ENCODE assay signal across 9 mouse cellular contexts in genomic region chr11:116550748-116551147, GRCm38 (mm10). TPM values are rescaled to one million over a fixed set of nuclear protein-coding genes. Genes with fewer than 3 reads are reported as not detected.
DNase-seq lines count a peak whose midpoint lies in the region; ATAC-seq and TF ChIP-seq lines count a peak whose summit lies in the region.
"Had no signal": no experiment of that assay in that cellular context is flagged by ENCODE, and none has a peak within 500 bp of the region (broad histone marks: within the 10 kb centered on the region; RNA-seq: fewer than 3 reads in every experiment).

No protein-coding gene starts in this region.

- no peaks in the 10 kb centered on the region for H3K9me3 ChIP-seq in hindbrain, embryonic 10.5 days
- H3K9me3 ChIP-seq in hindbrain, embryonic 11.5 days (ENCODE audit: control insufficient read depth, low read length), result no peaks in the 10 kb centered on the region
- H3K9me3 ChIP-seq in heart, embryonic 14.5 days (ENCODE audit: control insufficient read depth, low read length), result no peaks in the 10 kb centered on the region
- H3K9me3 ChIP-seq in liver, postnatal 0 days (ENCODE audit: low read length), result no peaks in the 10 kb centered on the region

- DNase-seq in hindbrain, embryonic 10.5 days (ENCODE audit: low spot score), result no peak
- DNase-seq in hindbrain, embryonic 11.5 days (ENCODE audit: low spot score), result no peak
- DNase-seq in adipocyte (ENCODE audit: low spot score), result peak; percentile 90
- no peak for DNase-seq in liver, postnatal 0 days
- DNase-seq in spleen, adult 12 weeks (ENCODE audit: low spot score), result no peak
- DNase-seq in left cerebral cortex, adult 11 months (ENCODE audit: low spot score), result no peak
- DNase-seq: thymus, postnatal 14 days had no signal

- peak overlapping the region; percentile 50; the same call in 1 of the 2 replicates for H3K27ac ChIP-seq in hindbrain, embryonic 10.5 days
- no peak overlapping the region for H3K27ac ChIP-seq in hindbrain, embryonic 11.5 days (ENCODE audit: low read depth, low read length)
- peak overlapping the region; percentile 32 to 46; a peak in 2 of 4 replicates for H3K27ac ChIP-seq in heart, embryonic 14.5 days (replicated peaks in 1 of 2; ENCODE audit: control insufficient read depth in 1 of 2, insufficient read depth in 1 of 2, low read depth in 2 of 2, low read length in 2 of 2)
- H3K27ac ChIP-seq in liver, postnatal 0 days (ENCODE audit: low read depth), result peak overlapping the region; percentile 85; the same call in 1 of the 2 replicates
- H3K27ac ChIP-seq: macrophage had no signal

- ATAC-seq in hindbrain, embryonic 11.5 days (ENCODE audit: low FRiP score), result no peak
- ATAC-seq in heart, embryonic 14.5 days (ENCODE audit: insufficient number of reproducible peaks, insufficient read depth, low FRiP score, low read depth), result no peak
- peak; percentile 34; the same call in 1 of the 2 replicates for ATAC-seq in liver, postnatal 0 days

- H3K4me3 ChIP-seq in hindbrain, embryonic 10.5 days, result no peak overlapping the region
- no peak overlapping the region for H3K4me3 ChIP-seq in hindbrain, embryonic 11.5 days (ENCODE audit: low read depth, low read length)
- H3K4me3 ChIP-seq in heart, embryonic 14.5 days (ENCODE audit: control insufficient read depth in 1 of 2, insufficient read depth in 1 of 2, low read depth in 1 of 2, low read length in 2 of 2), result no peak overlapping the region
- no peak overlapping the region for H3K4me3 ChIP-seq in liver, postnatal 0 days (ENCODE audit: low read depth, low read length)

- H3K36me3 ChIP-seq in hindbrain, embryonic 10.5 days, result peaks cover 42% of the 10 kb centered on the region
- H3K36me3 ChIP-seq in hindbrain, embryonic 11.5 days (ENCODE audit: control insufficient read depth, insufficient read depth, low read length), result peaks cover 4% of the 10 kb centered on the region; the same call in 1 of the 2 replicates
- peaks cover 22% of the 10 kb centered on the region for H3K36me3 ChIP-seq in heart, embryonic 14.5 days (ENCODE audit: control insufficient read depth, insufficient read depth, low read length)
- peaks cover 32% of the 10 kb centered on the region for H3K36me3 ChIP-seq in liver, postnatal 0 days (replicated peaks; ENCODE audit: insufficient read depth, low read length)

- WGBS in hindbrain, embryonic 10.5 days, result 82% methylated on average over 7 of the region's 7 CpGs
- WGBS in hindbrain, embryonic 11.5 days, result 83% methylated on average over 7 of the region's 7 CpGs
- 31% methylated on average over 7 of the region's 7 CpGs for WGBS in heart, embryonic 14.5 days
- WGBS in liver, postnatal 0 days (ENCODE audit: insufficient replicate concordance), result 46% methylated on average over 7 of the region's 7 CpGs

- no peak overlapping the region for H3K9ac ChIP-seq in hindbrain, embryonic 11.5 days (ENCODE audit: low read depth, low read length)
- H3K9ac ChIP-seq in heart, embryonic 14.5 days (ENCODE audit: low read length), result peak overlapping the region; percentile 43; the same call in 1 of the 2 replicates
- peak overlapping the region; percentile 8; the same call in 1 of the 2 replicates for H3K9ac ChIP-seq in liver, postnatal 0 days (replicated peaks)

- peaks cover 48% of the 10 kb centered on the region for H3K4me1 ChIP-seq in hindbrain, embryonic 10.5 days (replicated peaks)
- peaks cover 4% of the 10 kb centered on the region; the same call in 1 of the 2 replicates for H3K4me1 ChIP-seq in hindbrain, embryonic 11.5 days (replicated peaks; ENCODE audit: control insufficient read depth, insufficient read depth, low read length)
- H3K4me1 ChIP-seq in heart, embryonic 14.5 days (ENCODE audit: control insufficient read depth in 2 of 2, insufficient read depth in 2 of 2, low read length in 2 of 2), result peaks cover 41 to 54% of the 10 kb centered on the region in 2 experiments
- peaks cover 40% of the 10 kb centered on the region for H3K4me1 ChIP-seq in liver, postnatal 0 days (ENCODE audit: insufficient read depth)

- TF ChIP-seq CTCF in liver, postnatal 0 days (IDR thresholded peaks at IDR 0.05; ENCODE audit: low read depth), result no peak

- no peaks in the 10 kb centered on the region for H3K27me3 ChIP-seq in hindbrain, embryonic 10.5 days (ENCODE audit: insufficient read depth, poor library complexity, severe bottlenecking)
- no peaks in the 10 kb centered on the region for H3K27me3 ChIP-seq in hindbrain, embryonic 11.5 days (ENCODE audit: control insufficient read depth, insufficient read depth, low read length)
- H3K27me3 ChIP-seq in heart, embryonic 14.5 days (ENCODE audit: control insufficient read depth, insufficient read depth, low read length), result no peaks in the 10 kb centered on the region
- H3K27me3 ChIP-seq in liver, postnatal 0 days (ENCODE audit: insufficient read depth, low read length), result no peaks in the 10 kb centered on the region

- no peak overlapping the region for H3K4me2 ChIP-seq in hindbrain, embryonic 11.5 days (replicated peaks; ENCODE audit: low read depth, low read length)
- H3K4me2 ChIP-seq in heart, embryonic 14.5 days (ENCODE audit: low read length), result no peak overlapping the region
- peak overlapping the region; percentile 60 for H3K4me2 ChIP-seq in liver, postnatal 0 days (ENCODE audit: low read depth, low read length)

- no peak for TF ChIP-seq EP300 in liver, postnatal 0 days (IDR thresholded peaks at IDR 0.05; ENCODE audit: low read depth)

RNA-seq across cellular contexts. Expression of gene Sphk1, which starts 20.0 kb away (rescaled TPM):
- polyA plus RNA-seq in hindbrain, embryonic 10.5 days (2016; fragmentation: Nextera tagmentation; extraction: Ambion mirVana), result 8.6 and 11.1 TPM in 2 replicates
- 8.1 and 10.0 TPM in 2 replicates for polyA plus RNA-seq in hindbrain, embryonic 11.5 days (2014; fragmentation: Nextera tagmentation; extraction: Ambion mirVana)
- 2.3 and 2.5 TPM in 2 replicates for polyA plus RNA-seq in heart, embryonic 14.5 days (2014; fragmentation: Nextera tagmentation; extraction: Ambion mirVana)
- polyA plus RNA-seq in liver, postnatal 0 days (2015; fragmentation: Nextera tagmentation; extraction: Ambion mirVana), result 15.5 and 17.4 TPM in 2 replicates

RNA-seq across cellular contexts. Expression of gene Ube2o, which starts 30.5 kb away (rescaled TPM):
- polyA plus RNA-seq in hindbrain, embryonic 10.5 days (2016; fragmentation: Nextera tagmentation; extraction: Ambion mirVana), result 8.9 and 10.8 TPM in 2 replicates
- polyA plus RNA-seq in hindbrain, embryonic 11.5 days (2014; fragmentation: Nextera tagmentation; extraction: Ambion mirVana), result 17.5 and 18.8 TPM in 2 replicates
- 14.4 and 17.1 TPM in 2 replicates for polyA plus RNA-seq in heart, embryonic 14.5 days (2014; fragmentation: Nextera tagmentation; extraction: Ambion mirVana)
- polyA plus RNA-seq in liver, postnatal 0 days (2015; fragmentation: Nextera tagmentation; extraction: Ambion mirVana), result 15.2 and 16.3 TPM in 2 replicates

RNA-seq across cellular contexts. Expression of gene Aanat, which starts 35.5 kb away (rescaled TPM):
- not detected in 2 replicates for polyA plus RNA-seq in hindbrain, embryonic 10.5 days (2016; fragmentation: Nextera tagmentation; extraction: Ambion mirVana)
- not detected in 2 replicates for polyA plus RNA-seq in hindbrain, embryonic 11.5 days (2014; fragmentation: Nextera tagmentation; extraction: Ambion mirVana)
- 0.28 TPM in 1 of 2 replicates, not detected in the other for polyA plus RNA-seq in heart, embryonic 14.5 days (2014; fragmentation: Nextera tagmentation; extraction: Ambion mirVana)
- not detected in 2 replicates for polyA plus RNA-seq in liver, postnatal 0 days (2015; fragmentation: Nextera tagmentation; extraction: Ambion mirVana)
- polyA plus RNA-seq: macrophage had no signal

RNA-seq across cellular contexts. Expression of gene Prpsap1, which starts 56.7 kb away (rescaled TPM):
- 210 and 236 TPM in 2 replicates for polyA plus RNA-seq in hindbrain, embryonic 10.5 days (2016; fragmentation: Nextera tagmentation; extraction: Ambion mirVana)
- polyA plus RNA-seq in hindbrain, embryonic 11.5 days (2014; fragmentation: Nextera tagmentation; extraction: Ambion mirVana), result 164 and 169 TPM in 2 replicates
- 89.8 and 93.4 TPM in 2 replicates for polyA plus RNA-seq in heart, embryonic 14.5 days (2014; fragmentation: Nextera tagmentation; extraction: Ambion mirVana)
- polyA plus RNA-seq in liver, postnatal 0 days (2015; fragmentation: Nextera tagmentation; extraction: Ambion mirVana), result 64.4 and 67.4 TPM in 2 replicates
